Mouse (Mus musculus) induced T-regulatory cell, adult 2 months (primary cell): ENCODE results near the gene Ski.
A peak's percentile ranks its signal among the peaks of the same experiment; 100 is the strongest.

Source experiments
- DNase-seq: peaks from one replicate; pipeline ENCODE4 v3.0.0-alpha.2; 2012; ENCODE audit warnings: low read depth

Ski gene

GRCm38 (mm10) chr4:155150276-155151113, 71.9 kb downstream of the Ski start:
- DNase-seq = peak; percentile 86

GRCm38 (mm10) chr4:155149941-155150275, 72.5 kb downstream of the Ski start:
- no peak for DNase-seq

GRCm38 (mm10) chr4:155148910-155149698, 73.3 kb downstream of the Ski start:
- DNase-seq = no peak

GRCm38 (mm10) chr4:155148453-155148852, 73.9 kb downstream of the Ski start:
- no peak for DNase-seq

GRCm38 (mm10) chr4:155146107-155146823, 76.1 kb downstream of the Ski start:
- no peak for DNase-seq

- DNase-seq = no peak
These were observed 77.7 kb downstream of the Ski start for GRCm38 (mm10) chr4:155144548-155145180.

GRCm38 (mm10) chr4:155143871-155144502, 78.4 kb downstream of the Ski start:
- DNase-seq = no peak

GRCm38 (mm10) chr4:155143411-155143810, 79.0 kb downstream of the Ski start:
- DNase-seq = no peak

- DNase-seq = no peak
These were observed 79.6 kb downstream of the Ski start for GRCm38 (mm10) chr4:155142836-155143235.

- no peak for DNase-seq
These were observed 81.6 kb downstream of the Ski start for GRCm38 (mm10) chr4:155140795-155141265.

GRCm38 (mm10) chr4:155140150-155140549, 82.2 kb downstream of the Ski start:
- DNase-seq = no peak

GRCm38 (mm10) chr4:155139281-155140045, 82.9 kb downstream of the Ski start:
- DNase-seq = no peak

GRCm38 (mm10) chr4:155138451-155138850, 83.9 kb downstream of the Ski start:
- no peak for DNase-seq

- DNase-seq = no peak
These were observed 84.5 kb downstream of the Ski start for GRCm38 (mm10) chr4:155137891-155138290.

GRCm38 (mm10) chr4:155135909-155136585, 86.3 kb downstream of the Ski start:
- DNase-seq = no peak

GRCm38 (mm10) chr4:155134686-155135172, 87.7 kb downstream of the Ski start:
- DNase-seq = no peak

- DNase-seq = no peak
These were observed 88.6 kb downstream of the Ski start for GRCm38 (mm10) chr4:155133658-155134417.

- DNase-seq = no peak
These were observed 89.2 kb downstream of the Ski start for GRCm38 (mm10) chr4:155133188-155133587.

GRCm38 (mm10) chr4:155130616-155131015, 91.8 kb downstream of the Ski start:
- DNase-seq = no peak
